Mouse (Mus musculus): Measurements from ENCODE around the gene Spata2l. TPM values are rescaled to one million over a fixed set of nuclear protein-coding genes. Genes with fewer than 3 reads are reported as not detected.

Gene Spata2l
- total and polyA plus RNA-seq, 3 experiments: 1.9 to 3.1 TPM; not detected in 1

DNA sequence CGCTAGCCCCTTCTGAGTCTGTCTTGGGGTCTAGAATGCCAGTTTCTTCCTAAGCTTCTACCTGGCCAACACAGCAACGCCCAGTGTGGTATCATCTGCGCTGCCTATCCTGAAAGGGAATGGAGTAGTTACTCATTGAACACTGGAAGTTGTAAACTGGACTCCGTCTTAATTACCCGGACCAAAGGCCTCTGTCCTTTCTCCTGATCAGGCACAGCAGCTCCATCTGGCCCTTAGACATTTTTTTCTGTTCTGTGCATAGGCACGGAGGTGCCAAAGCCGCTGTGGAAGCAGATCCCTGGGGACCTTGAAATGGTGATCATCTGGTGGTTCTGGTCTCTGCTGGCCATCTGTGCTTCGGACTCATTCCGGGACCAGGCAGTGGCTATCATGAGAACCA, 42.3 kb downstream of the Spata2l start:
- H3K27ac ChIP-seq (ENCODE audit: control insufficient read depth, low read depth, low read length): no peak overlapping the region
- no peak for DNase-seq (ENCODE audit: low read depth, low spot score)
- H3K79me2 ChIP-seq (ENCODE audit: control insufficient read depth, insufficient read depth, low read length, poor library complexity): no peaks in the 10 kb centered on the region
- no peak overlapping the region for H3K9ac ChIP-seq (ENCODE audit: control insufficient read depth, low read depth, low read length, poor library complexity, severe bottlenecking)
- TF ChIP-seq MAFK (IDR thresholded peaks at IDR 0.05; ENCODE audit: borderline replicate concordance, low read depth, low read length) (no peak), UBTF (IDR thresholded peaks at IDR 0.05; ENCODE audit: borderline replicate concordance, insufficient read depth, low read depth, low read length) (no peak), NELFE (IDR thresholded peaks at IDR 0.05; ENCODE audit: low read depth, low read length) (no peak), ELF1 (IDR thresholded peaks at IDR 0.05; ENCODE audit: low read depth, low read length) (no peak), POLR2A (IDR thresholded peaks at IDR 0.05; ENCODE audit: control insufficient read depth in 1 of 2, insufficient read depth in 1 of 2, low read depth in 1 of 2, low read length in 2 of 2, poor library complexity in 1 of 2) (no peak), GATA1 (IDR thresholded peaks at IDR 0.05; ENCODE audit: low read depth, low read length) (no peak), POLR2AphosphoS2 (IDR thresholded peaks at IDR 0.05; ENCODE audit: low read length) (no peak), KAT2A (conservative IDR thresholded peaks at IDR 0.05; ENCODE audit: low read depth, low read length) (no peak), JUND (IDR thresholded peaks at IDR 0.05; ENCODE audit: low read depth, low read length) (no peak), ZKSCAN1 (IDR thresholded peaks at IDR 0.05; ENCODE audit: low read depth, low read length) (no peak), MXI1 (IDR thresholded peaks at IDR 0.05; ENCODE audit: low read depth, low read length) (no peak)
- H3K27me3 ChIP-seq (ENCODE audit: control insufficient read depth in 1 of 2, insufficient read depth in 2 of 2, low read length in 2 of 2): no peaks in the 10 kb centered on the region
- H3K9me3 ChIP-seq (replicated peaks; ENCODE audit: insufficient read depth, low read length): no peaks in the 10 kb centered on the region
- H3K36me3 ChIP-seq (ENCODE audit: control insufficient read depth in 1 of 2, insufficient read depth in 2 of 2, low read length in 2 of 2): peaks cover 0 to 11% of the 10 kb centered on the region in 2 experiments; a peak in 2 of 4 replicates
- H3K4me1 ChIP-seq (ENCODE audit: control insufficient read depth in 1 of 2, insufficient read depth in 2 of 2, low read length in 2 of 2): peaks cover 3 to 20% of the 10 kb centered on the region in 2 experiments
- H3K4me3 ChIP-seq (ENCODE audit: control insufficient read depth in 1 of 2, insufficient read depth in 1 of 2, low read depth in 2 of 2, low read length in 2 of 2): no peak overlapping the region

DNA sequence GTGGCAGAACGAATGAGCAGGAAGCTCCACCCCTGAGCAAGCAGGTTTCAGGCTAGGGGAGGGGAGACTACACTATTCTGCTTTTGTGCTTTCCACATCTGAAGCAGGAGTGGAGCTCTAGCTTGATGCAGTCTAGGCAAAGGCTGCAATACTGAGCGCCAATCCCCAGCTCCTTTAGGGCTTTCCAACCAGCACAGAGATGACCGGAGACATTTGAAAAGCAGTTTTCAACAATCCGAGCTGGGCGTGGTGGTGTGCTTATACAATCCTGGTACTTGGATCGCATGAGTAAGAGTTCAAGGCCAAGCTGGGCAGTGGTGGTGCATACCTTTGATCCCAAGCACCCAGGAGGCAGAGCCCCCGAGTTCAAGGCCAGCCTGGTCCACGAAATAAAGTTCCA, 44.1 kb downstream of the Spata2l start:
- peaks cover 0 to 25% of the 10 kb centered on the region in 2 experiments; a peak in 2 of 4 replicates for H3K4me1 ChIP-seq (ENCODE audit: control insufficient read depth in 1 of 2, insufficient read depth in 2 of 2, low read length in 2 of 2)
- H3K27me3 ChIP-seq (ENCODE audit: control insufficient read depth in 1 of 2, insufficient read depth in 2 of 2, low read length in 2 of 2): no peaks in the 10 kb centered on the region
- no peak overlapping the region for H3K27ac ChIP-seq (ENCODE audit: control insufficient read depth, low read depth, low read length)
- H3K9me3 ChIP-seq (replicated peaks; ENCODE audit: insufficient read depth, low read length): no peaks in the 10 kb centered on the region
- H3K36me3 ChIP-seq (ENCODE audit: control insufficient read depth in 1 of 2, insufficient read depth in 2 of 2, low read length in 2 of 2): peaks cover 0 to 11% of the 10 kb centered on the region in 2 experiments; a peak in 2 of 4 replicates
- no peak overlapping the region for H3K4me3 ChIP-seq (ENCODE audit: control insufficient read depth in 1 of 2, insufficient read depth in 1 of 2, low read depth in 2 of 2, low read length in 2 of 2)
- H3K9ac ChIP-seq (ENCODE audit: control insufficient read depth, low read depth, low read length, poor library complexity, severe bottlenecking): no peak overlapping the region
- no peaks in the 10 kb centered on the region for H3K79me2 ChIP-seq (ENCODE audit: control insufficient read depth, insufficient read depth, low read length, poor library complexity)
- TF ChIP-seq UBTF (IDR thresholded peaks at IDR 0.05; ENCODE audit: borderline replicate concordance, insufficient read depth, low read depth, low read length) (no peak), POLR2AphosphoS5 (IDR thresholded peaks at IDR 0.05; ENCODE audit: borderline replicate concordance, low read depth, low read length) (no peak), SMC3 (IDR thresholded peaks at IDR 0.05; ENCODE audit: low read depth, low read length) (no peak), JUND (IDR thresholded peaks at IDR 0.05; ENCODE audit: low read depth, low read length) (no peak), POLR2AphosphoS2 (IDR thresholded peaks at IDR 0.05; ENCODE audit: low read length) (no peak), MYB (IDR thresholded peaks at IDR 0.05; ENCODE audit: low read depth, low read length) (no peak), TBP (IDR thresholded peaks at IDR 0.05; ENCODE audit: low read depth, low read length) (no peak), GATA1 (IDR thresholded peaks at IDR 0.05; ENCODE audit: low read depth, low read length) (no peak), ZNF384 (IDR thresholded peaks at IDR 0.05; ENCODE audit: low read depth, low read length) (no peak), MYC (IDR thresholded peaks at IDR 0.05; ENCODE audit: low read depth, low read length) (no peak), HCFC1 (IDR thresholded peaks at IDR 0.05; ENCODE audit: low read depth, low read length) (no peak), MAX (IDR thresholded peaks at IDR 0.05; ENCODE audit: low read length) (no peak), ETS1 (IDR thresholded peaks at IDR 0.05; ENCODE audit: low read depth, low read length) (no peak), ELF1 (IDR thresholded peaks at IDR 0.05; ENCODE audit: low read depth, low read length) (no peak), TAL1 (IDR thresholded peaks at IDR 0.05; ENCODE audit: low read length) (no peak), ZC3H11A (IDR thresholded peaks at IDR 0.05; ENCODE audit: low read depth, low read length) (no peak), SIN3A (IDR thresholded peaks at IDR 0.05; ENCODE audit: low read length) (no peak)
- DNase-seq (ENCODE audit: low read depth, low spot score): peak; percentile 23
